Mouse (Mus musculus) cerebellum, adult 8-10 months (tissue): Measurements from ENCODE around the gene Fut9.

Experiments
- DNase-seq: peaks from one replicate; pipeline ENCODE4 v3.0.0; 2022

Gene Fut9

GRCm38 (mm10) chr4:25799476-25800283 lies at the start of gene Fut9:
Gene Fut9 (minus strand): TSS chr4:25800244.
- DNase-seq, result peak; percentile 90

GRCm38 (mm10) chr4:25815783-25816182 lies 15.7 kb upstream of the Fut9 start:
- DNase-seq, result no peak

GRCm38 (mm10) chr4:25813340-25813739 lies 13.3 kb upstream of the Fut9 start:
- DNase-seq, result no peak

GRCm38 (mm10) chr4:25810058-25810457 lies 10.0 kb upstream of the Fut9 start:
- no peak for DNase-seq

DNA sequence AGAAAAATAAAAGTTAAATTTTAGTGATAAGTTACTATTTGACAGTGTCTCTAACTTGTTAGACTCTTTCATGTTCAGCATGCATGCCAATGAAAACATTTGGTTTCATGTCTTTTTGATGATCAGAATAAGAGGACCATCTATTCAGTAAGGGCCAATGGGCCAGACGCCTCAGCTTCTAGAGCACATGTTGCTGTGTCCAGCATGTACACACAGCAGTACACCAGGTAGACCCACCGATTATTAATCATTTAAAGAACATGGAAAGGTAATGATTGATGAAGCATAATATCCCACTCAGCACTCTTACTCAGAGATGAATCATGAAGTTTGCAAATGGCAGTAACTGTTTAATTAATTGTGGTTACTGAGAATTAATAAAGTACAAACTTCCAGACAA lies 1.7 kb upstream of the Fut9 start:
- no peak for DNase-seq

DNA sequence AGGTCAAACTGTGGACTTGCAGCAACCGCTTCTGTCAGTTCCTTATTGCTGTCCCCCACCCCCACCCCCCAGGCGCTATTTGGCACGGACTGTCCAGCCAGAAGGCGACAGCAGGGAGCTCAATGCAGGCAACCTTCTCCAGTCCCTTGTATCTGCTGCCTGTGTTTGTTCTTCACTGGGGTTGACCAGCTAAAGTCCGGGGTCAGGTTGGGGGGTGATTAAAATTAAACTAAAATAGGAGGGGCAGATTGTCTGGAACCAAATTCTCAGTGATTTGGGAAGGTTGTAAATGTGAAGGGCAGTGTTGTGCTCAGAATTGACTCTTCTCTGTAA lies 206 bp upstream of the Fut9 start:
- DNase-seq, result no peak

GRCm38 (mm10) chr4:25799051-25799475 lies 981 bp downstream of the Fut9 start:
- DNase-seq, result no peak

GRCm38 (mm10) chr4:25798412-25798811 lies 1.6 kb downstream of the Fut9 start:
- DNase-seq, result no peak

DNA sequence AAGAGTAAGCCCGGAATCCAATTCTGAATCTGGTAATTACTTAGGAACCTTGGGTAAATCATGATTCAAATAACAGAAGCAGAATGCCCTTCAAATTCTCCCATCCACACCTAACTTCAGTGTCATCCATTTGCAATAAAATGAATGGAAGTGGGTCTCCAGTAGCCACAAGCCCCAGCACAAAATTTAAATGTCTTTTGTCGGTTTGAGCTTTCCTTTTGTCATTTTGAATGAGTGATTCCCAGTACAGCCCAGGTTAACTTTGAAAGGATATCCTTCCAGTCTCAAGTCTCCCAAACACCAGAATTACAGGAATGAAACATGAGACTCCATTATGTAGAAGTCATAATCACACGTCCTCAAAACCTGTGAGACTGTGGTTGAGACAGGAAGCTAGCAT lies 3.9 kb downstream of the Fut9 start:
- DNase-seq, result no peak

DNA sequence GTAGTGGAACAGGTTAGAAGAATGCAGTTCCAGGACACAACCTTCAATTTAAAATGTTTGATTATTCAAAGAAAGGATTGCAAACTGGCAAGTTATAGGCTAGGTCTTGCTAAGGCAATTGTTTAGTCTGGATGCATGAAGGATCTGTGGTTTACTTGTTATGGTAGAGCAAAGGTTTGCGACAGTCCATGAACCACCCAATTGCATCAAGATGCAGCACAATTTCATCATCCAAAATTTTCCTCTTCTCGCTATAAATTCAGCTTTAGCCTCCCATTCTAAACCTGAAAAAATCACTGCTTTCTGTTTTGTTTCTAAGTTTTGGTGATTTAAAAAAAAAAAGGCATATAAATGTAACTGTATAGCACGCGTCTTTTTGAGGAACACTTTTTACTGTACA lies 14.8 kb downstream of the Fut9 start:
- DNase-seq, result no peak

GRCm38 (mm10) chr4:25768657-25769056 lies 31.4 kb downstream of the Fut9 start:
- DNase-seq, result peak; percentile 36

GRCm38 (mm10) chr4:25763091-25763490 lies 37.0 kb downstream of the Fut9 start:
- peak; percentile 44 for DNase-seq

DNA sequence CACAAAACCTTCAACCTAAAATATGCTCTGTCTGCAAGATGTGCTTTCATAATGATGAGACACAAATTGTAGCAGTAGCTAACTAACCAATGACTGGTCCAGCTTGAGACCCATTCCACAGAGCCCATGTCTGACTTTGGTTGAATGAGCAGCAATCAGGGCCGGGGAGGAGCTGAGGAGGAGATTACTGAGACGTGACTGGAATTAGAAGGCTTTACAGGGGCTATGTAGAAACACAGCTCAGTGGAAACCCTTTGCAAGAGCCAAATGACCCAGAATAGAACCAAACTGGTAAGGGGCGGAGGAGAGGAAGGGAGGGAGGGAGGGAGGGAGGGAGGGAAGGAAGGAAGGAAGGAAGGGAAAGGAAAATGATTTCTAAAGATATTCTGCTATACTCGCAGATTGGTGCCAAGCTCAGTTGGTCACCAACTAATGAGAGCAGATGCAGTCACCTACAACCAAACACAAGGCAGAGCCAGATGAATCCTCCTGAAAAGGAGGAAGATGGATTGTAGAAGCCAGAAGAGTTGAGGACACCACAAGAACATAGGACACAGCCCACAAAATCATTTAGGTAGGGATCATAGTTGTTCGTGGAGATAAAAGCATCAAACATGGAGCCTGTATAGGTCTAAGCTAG lies 42.0 kb downstream of the Fut9 start:
- no peak for DNase-seq

- DNase-seq, result no peak
These were observed 58.5 kb downstream of the Fut9 start for GRCm38 (mm10) chr4:25741553-25741952.

DNA sequence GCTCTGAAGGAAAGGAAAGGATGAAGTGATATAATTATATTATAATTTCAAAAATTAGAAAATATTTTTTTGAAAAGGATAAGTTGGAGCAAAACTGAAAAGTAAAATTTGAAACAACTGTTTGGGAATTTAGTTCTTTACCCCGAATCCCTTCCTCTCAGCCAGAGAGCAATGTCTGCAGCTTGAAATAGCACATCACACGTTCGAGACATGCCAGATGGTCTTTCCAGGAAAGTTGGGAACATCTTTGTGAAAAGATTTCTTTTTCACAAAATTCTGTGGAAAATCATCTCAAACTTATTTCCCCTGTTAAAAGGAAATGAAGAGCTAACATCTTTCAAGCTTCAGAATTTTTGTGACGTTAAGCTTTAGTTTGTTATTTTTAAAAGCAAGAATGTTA lies 61.3 kb downstream of the Fut9 start:
- DNase-seq, result no peak

DNA sequence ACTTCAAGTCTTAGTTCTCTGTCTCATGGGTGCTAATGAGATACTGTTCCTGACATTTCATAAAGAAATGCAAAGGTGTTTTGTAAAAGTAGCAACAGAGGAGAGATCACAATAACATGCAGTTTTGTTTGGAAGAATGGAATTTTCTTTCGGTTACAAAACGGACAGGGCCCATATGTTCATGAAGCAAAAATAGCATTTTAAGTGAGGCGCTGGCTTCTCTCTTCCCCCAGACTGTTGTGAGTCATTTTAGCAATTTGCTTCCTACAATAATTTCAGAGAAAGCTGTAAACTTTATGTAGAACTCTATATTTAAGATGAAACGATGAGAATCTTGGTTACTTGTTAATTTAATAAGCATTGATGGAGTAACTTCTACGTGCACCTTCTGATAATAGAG lies 78.5 kb downstream of the Fut9 start:
- peak; percentile 23 for DNase-seq

DNA sequence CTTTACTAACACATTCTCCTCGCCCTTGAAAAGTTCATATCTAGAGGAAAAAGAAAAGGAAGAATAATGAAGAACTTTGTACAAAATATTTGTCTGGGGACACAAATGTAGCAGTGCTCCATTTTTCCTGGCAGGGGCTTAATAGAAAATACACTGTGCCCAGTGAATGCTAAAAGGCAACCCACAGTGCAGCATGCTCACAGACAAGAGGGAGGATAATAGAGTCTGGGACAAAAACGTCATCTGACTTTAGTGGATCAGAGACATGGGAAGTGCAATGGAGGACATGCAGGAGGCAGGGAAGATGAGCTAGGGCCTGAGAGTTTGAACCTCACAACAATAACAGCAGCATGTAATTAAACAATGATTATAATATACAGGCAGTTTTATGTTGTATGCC lies 86.1 kb downstream of the Fut9 start:
- DNase-seq, result no peak

DNA sequence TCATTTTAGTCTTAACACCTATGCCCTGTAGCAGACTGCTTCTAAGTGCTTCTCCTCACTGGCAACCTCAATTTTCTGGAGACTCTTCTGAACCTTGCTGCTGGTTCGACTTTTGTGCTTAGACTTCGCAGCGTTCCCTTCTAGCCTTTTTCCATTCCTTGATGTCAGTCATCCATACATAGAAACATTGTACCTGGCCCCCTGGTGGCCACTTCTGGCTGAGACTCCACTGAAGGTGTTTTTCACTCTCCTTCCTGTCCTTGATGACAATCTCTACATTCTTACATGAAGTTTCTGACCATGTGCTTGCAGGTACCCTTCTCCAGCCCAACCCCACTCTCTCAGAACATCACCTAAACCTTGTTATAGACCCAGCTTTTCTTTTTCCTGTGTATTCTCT lies 115.1 kb downstream of the Fut9 start:
- no peak for DNase-seq

DNA sequence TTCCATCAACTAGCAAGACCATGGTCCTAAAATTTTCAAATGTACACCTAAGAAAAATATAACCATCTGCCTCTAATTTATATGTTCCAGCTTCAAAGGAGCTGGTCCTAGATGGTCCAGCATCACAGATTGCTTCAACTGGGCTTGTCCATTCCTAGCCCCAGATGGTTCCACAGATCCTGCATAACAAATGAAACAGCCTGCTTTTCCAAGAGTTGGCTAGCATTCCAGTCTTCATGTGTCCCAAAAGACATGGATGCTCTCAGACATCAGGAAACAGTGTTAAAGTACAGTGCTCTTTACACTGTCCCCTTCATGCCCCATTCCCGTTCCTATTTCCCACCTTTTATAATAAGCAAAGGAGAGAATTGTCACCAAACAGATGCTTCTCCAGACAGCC lies 135.8 kb downstream of the Fut9 start:
- DNase-seq, result no peak

- no peak for DNase-seq
These were observed 138.8 kb downstream of the Fut9 start for GRCm38 (mm10) chr4:25661204-25661727.

DNA sequence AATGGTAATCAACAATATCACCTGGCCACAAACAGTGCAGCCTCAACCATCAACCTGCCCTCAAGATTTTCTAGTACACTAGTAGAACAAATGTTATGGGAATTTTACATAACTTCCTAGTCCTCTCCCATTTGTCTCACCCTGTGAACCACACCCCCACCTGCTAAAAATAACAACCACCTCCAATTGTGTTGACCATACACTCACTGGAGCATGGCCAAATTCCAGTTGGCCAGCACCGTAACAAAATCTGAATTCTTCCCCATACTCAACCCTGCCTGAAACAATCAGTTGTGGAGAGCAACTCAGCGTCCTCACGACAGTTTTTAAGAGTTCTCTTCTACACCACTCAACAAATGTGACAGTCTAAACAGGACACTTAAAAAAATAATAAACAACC lies 141.3 kb downstream of the Fut9 start:
- DNase-seq, result no peak

DNA sequence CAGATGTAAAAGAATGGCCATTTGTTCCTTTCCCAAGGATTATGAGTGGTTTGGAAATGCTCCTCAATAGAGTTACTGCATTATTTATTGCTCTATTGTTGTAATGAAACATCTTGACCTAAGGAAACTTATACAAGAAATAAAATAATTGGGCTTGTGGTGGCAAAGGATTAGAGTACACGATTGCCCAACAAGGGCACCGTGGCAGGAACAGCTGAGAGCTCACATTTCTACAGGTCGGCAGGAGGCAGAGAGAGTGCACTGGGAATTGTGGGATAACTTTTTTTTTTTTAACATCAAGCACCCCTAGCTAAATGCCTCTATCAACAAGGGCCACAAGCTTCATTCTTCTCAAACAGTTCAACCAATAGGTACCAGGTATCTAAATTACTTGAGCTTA lies 148.1 kb downstream of the Fut9 start:
- no peak for DNase-seq

GRCm38 (mm10) chr4:25648107-25648506 lies 151.9 kb downstream of the Fut9 start:
- no peak for DNase-seq

DNA sequence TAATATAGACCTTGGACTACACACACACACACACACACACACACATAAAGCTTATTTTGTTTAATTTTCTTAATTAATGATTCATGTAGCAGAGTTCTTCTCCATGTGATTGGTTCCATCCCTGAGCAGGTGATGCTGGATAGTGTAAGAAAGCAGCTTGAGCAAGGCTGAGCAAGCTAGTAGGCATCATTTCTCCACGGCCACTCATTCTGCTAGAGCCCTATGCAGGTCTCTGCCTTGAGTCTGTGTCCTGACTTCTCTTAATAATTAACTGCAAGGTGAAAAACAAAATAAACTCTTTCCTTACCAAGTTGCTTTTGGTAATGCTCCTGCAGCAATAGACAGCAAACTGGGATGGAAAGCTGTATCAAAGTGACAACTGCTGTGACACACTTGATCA lies 152.5 kb downstream of the Fut9 start:
- DNase-seq, result no peak

DNA sequence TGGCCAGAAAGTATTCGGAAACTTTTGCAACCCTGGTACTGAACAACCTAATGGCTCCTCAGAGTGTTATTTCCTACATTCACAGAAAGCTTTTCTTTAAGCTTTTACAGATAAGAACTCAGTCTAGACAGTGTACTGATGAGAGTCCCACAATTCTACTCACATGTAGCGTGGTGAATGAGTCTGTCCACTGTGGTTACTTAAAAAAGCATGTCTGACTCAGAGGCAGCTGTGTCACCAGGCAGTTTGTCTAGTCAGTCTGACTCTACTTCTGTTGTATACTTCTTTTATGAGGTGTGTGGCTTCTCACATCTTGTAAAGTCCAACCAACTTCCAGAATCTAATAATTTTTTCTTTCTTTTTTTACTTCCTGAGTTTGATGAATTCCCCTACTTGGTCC lies 154.5 kb downstream of the Fut9 start:
- no peak for DNase-seq
